Mouse (Mus musculus): ENCODE measurements around the gene Ap1b1. TPM values are rescaled to one million over a fixed set of nuclear protein-coding genes. Genes with fewer than 3 reads are reported as not detected.
A peak's percentile ranks its signal among the peaks of the same experiment; 100 is the strongest.

The Ap1b1 gene
- polyA plus RNA-seq, 1 experiment from 2014 or later: 41.8 TPM

DNA sequence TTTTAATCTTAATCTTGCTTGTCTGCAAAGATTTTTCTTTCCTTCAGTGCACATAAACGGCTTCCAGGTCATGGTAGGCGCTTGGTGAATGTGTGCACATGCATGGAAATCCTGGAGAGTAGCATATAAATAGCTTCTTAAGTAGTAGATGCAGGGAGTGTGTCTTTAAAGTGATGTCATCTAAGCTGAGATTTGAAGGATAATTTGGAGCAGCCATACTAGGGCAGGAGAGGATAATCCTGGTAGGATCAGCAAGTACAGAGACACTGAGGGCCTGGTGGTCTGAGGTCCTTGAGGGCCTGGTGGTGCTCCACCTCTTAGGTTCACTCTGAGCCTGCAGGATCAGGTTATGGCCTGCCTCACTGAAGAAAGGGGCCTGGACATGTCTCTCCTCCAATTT lies 5.8 kb downstream of the Ap1b1 start:
- Histone ChIP-seq H3K36me3 (ENCODE audit: control insufficient read depth, insufficient read depth, low read length) (peaks cover 2% of the 10 kb centered on the region; the same call in 1 of the 2 replicates), H3K9me3 (ENCODE audit: control insufficient read depth, low read length) (no peaks in the 10 kb centered on the region), H3K4me1 (replicated peaks; ENCODE audit: control insufficient read depth, insufficient read depth) (no peaks in the 10 kb centered on the region; the same call in 1 of the 2 replicates), H3K4me3 (ENCODE audit: low read depth, low read length) (no peak overlapping the region), H3K4me2 (replicated peaks; ENCODE audit: low read depth) (no peak overlapping the region), H3K27ac (replicated peaks) (no peak overlapping the region), H3K9ac (ENCODE audit: low read length) (no peak overlapping the region), H3K27me3 (ENCODE audit: control insufficient read depth, insufficient read depth, low read length) (no peaks in the 10 kb centered on the region)
- TF ChIP-seq EP300 (optimal IDR thresholded peaks at IDR 0.05) (no peak), CTCF (IDR thresholded peaks at IDR 0.05; ENCODE audit: low read depth) (no peak)
- ATAC-seq (ENCODE audit: low FRiP score, low TSS enrichment) (no peak), DNase-seq (ENCODE audit: low spot score) (no peak)
- WGBS: 85% methylated on average over 2 of the region's 2 CpGs

DNA sequence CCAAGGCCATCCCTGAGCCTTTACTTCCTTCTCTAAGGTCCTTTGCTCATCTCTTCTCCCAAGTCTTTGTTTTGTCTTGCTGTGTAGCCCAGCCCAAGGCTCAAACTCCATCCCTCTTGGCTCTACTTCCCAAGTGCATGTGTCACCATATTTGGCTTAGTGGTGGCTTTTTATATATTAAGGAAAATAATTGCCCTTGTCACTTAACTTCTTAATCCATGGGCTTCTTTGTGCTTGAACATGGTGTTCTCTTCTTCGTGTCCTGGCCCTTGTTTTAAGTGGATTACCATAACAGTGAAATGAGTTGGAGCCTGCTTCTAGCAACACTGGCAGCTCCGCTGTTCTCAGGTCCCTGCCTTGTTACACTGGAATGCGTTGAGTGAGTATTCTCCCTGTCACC lies 9.1 kb downstream of the Ap1b1 start:
- H3K9ac ChIP-seq (ENCODE audit: low read length): no peak overlapping the region
- H3K4me1 ChIP-seq (replicated peaks; ENCODE audit: control insufficient read depth, insufficient read depth): no peaks in the 10 kb centered on the region; the same call in 1 of the 2 replicates
- no peaks in the 10 kb centered on the region for H3K9me3 ChIP-seq (ENCODE audit: control insufficient read depth, low read length)
- no peak overlapping the region for H3K4me3 ChIP-seq (ENCODE audit: low read depth, low read length)
- no peak overlapping the region for H3K4me2 ChIP-seq (replicated peaks; ENCODE audit: low read depth)
- H3K27ac ChIP-seq (replicated peaks): no peak overlapping the region
- 90% methylated on average over 3 of the region's 3 CpGs for WGBS
- ATAC-seq (ENCODE audit: low FRiP score, low TSS enrichment) (no peak), DNase-seq (ENCODE audit: low spot score) (no peak)
- no peaks in the 10 kb centered on the region for H3K36me3 ChIP-seq (ENCODE audit: control insufficient read depth, insufficient read depth, low read length)
- TF ChIP-seq CTCF (IDR thresholded peaks at IDR 0.05; ENCODE audit: low read depth): no peak
- TF ChIP-seq EP300 (optimal IDR thresholded peaks at IDR 0.05): no peak
- H3K27me3 ChIP-seq (ENCODE audit: control insufficient read depth, insufficient read depth, low read length): no peaks in the 10 kb centered on the region

DNA sequence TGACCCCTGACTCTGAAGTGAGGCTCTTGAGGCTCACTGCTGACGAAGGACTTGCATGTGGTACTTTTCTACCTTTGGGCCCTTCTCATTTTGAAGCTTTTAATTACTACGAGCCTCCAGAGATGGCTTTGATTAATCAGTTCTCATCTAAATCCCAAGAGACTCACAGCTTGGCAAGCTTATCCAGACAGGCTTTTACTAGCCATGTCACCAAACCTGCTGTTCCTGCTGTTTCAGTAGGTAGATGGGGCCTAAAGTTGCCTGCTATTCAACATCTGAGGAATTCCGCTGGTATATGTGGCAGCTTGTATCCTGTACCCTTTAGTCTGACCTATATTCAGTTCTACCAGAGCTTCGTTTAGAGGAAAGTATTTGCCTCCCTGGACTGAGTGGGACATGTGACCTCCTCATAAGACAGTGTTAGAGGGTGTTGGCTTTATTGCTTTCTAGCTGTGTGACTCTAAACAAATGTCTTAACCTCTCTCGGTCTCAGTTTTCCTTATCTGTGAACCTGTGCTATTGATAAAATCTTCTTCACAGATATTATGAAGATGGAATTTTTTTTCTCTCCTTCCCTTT lies 10.1 kb downstream of the Ap1b1 start:
- Histone ChIP-seq H3K4me1 (replicated peaks; ENCODE audit: control insufficient read depth, insufficient read depth) (no peaks in the 10 kb centered on the region; the same call in 1 of the 2 replicates), H3K4me2 (replicated peaks; ENCODE audit: low read depth) (no peak overlapping the region), H3K4me3 (ENCODE audit: low read depth, low read length) (no peak overlapping the region), H3K9ac (ENCODE audit: low read length) (no peak overlapping the region), H3K9me3 (ENCODE audit: control insufficient read depth, low read length) (no peaks in the 10 kb centered on the region), H3K27ac (replicated peaks) (no peak overlapping the region), H3K36me3 (ENCODE audit: control insufficient read depth, insufficient read depth, low read length) (no peaks in the 10 kb centered on the region), H3K27me3 (ENCODE audit: control insufficient read depth, insufficient read depth, low read length) (no peaks in the 10 kb centered on the region)
- WGBS: 69% methylated on average over 5 of the region's 5 CpGs
- DNase-seq (ENCODE audit: low spot score) (no peak), ATAC-seq (ENCODE audit: low FRiP score, low TSS enrichment) (no peak)
- TF ChIP-seq EP300 (optimal IDR thresholded peaks at IDR 0.05) (no peak), CTCF (IDR thresholded peaks at IDR 0.05; ENCODE audit: low read depth) (no peak)

DNA sequence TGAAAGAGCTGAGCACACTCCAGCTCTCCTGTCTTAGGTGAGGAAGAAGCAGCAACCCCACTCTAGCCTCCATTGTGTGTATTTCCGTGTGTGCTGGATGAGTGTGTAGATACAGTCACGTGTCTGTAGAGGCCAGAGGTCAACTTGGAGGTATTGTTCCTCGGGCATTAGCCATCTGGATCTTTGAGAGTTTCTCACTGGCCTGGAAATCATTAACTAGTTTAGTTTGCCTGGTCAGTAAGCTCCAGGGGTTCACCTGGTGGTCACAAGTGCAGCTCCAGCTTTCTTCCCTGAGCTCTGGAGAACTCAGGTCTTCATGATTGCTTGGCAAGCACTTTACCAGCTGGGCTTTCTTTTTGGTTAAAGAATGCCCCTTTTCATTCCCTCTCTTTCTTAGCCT lies 11.7 kb downstream of the Ap1b1 start:
- no peak overlapping the region for H3K4me2 ChIP-seq (replicated peaks; ENCODE audit: low read depth)
- DNase-seq (ENCODE audit: low spot score): peak; percentile 80
- peak overlapping the region; percentile 73 for H3K27ac ChIP-seq (replicated peaks)
- no peaks in the 10 kb centered on the region for H3K27me3 ChIP-seq (ENCODE audit: control insufficient read depth, insufficient read depth, low read length)
- peaks cover 2% of the 10 kb centered on the region; the same call in 1 of the 2 replicates for H3K36me3 ChIP-seq (ENCODE audit: control insufficient read depth, insufficient read depth, low read length)
- H3K9ac ChIP-seq (ENCODE audit: low read length): no peak overlapping the region
- H3K9me3 ChIP-seq (ENCODE audit: control insufficient read depth, low read length): no peaks in the 10 kb centered on the region
- H3K4me1 ChIP-seq (replicated peaks; ENCODE audit: control insufficient read depth, insufficient read depth): no peaks in the 10 kb centered on the region; the same call in 1 of the 2 replicates
- 43% methylated on average over 3 of the region's 3 CpGs for WGBS
- peak; percentile 93 for ATAC-seq (ENCODE audit: low FRiP score, low TSS enrichment)
- no peak for TF ChIP-seq CTCF (IDR thresholded peaks at IDR 0.05; ENCODE audit: low read depth)
- no peak for TF ChIP-seq EP300 (optimal IDR thresholded peaks at IDR 0.05)
- no peak overlapping the region for H3K4me3 ChIP-seq (ENCODE audit: low read depth, low read length)

DNA sequence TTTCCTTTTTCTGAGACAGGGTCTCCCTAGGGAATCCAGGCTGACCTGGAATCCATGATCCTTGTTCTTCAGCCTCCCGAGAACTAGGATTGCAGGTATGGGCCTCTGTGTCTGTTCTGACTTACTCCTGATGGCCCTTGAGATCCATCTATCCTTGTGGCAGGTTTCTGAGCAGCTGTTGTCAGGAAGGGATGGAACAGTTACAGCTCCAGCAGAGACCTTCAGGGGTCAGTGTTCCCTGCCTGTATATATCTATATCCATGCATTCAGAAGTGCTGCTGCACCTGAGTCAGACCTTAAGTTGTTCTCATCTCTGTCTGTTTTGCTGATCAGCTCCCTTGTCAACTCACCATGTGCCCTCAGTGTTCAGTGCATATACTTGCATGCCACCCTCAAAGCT lies 12.1 kb downstream of the Ap1b1 start:
- H3K36me3 ChIP-seq (ENCODE audit: control insufficient read depth, insufficient read depth, low read length): peaks cover 2% of the 10 kb centered on the region; the same call in 1 of the 2 replicates
- TF ChIP-seq CTCF (IDR thresholded peaks at IDR 0.05; ENCODE audit: low read depth) (no peak), EP300 (optimal IDR thresholded peaks at IDR 0.05) (no peak)
- H3K4me3 ChIP-seq (ENCODE audit: low read depth, low read length): no peak overlapping the region
- DNase-seq (ENCODE audit: low spot score): no peak
- no peak overlapping the region for H3K9ac ChIP-seq (ENCODE audit: low read length)
- H3K9me3 ChIP-seq (ENCODE audit: control insufficient read depth, low read length): no peaks in the 10 kb centered on the region
- no peaks in the 10 kb centered on the region; the same call in 1 of the 2 replicates for H3K4me1 ChIP-seq (replicated peaks; ENCODE audit: control insufficient read depth, insufficient read depth)
- peak overlapping the region; percentile 73; the same call in 1 of the 2 replicates for H3K27ac ChIP-seq (replicated peaks)
- H3K4me2 ChIP-seq (replicated peaks; ENCODE audit: low read depth): no peak overlapping the region
- ATAC-seq (ENCODE audit: low FRiP score, low TSS enrichment): no peak
- 74% methylated on average over 1 of the region's 1 CpGs for WGBS
- no peaks in the 10 kb centered on the region for H3K27me3 ChIP-seq (ENCODE audit: control insufficient read depth, insufficient read depth, low read length)

DNA sequence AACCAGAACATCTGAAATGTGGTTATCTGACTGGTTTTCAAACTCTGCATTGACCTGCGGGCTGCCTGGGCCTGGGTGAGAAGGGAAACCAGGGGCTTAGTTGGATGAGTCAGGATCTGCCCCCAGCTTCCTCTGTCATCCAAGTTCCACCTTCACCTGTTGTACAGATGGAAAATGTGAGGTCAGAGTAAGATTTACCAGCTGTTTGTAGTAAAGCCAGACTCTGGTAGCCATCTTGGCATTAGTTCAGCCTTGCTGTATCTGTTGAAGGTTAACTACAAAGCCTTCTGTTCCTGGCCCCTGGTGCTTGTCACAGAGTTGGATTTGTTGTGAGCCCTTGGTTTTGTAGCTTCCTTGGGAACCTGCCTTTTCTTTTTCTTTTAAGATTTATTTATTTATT lies 13.6 kb downstream of the Ap1b1 start:
- Histone ChIP-seq H3K27ac (replicated peaks) (no peak overlapping the region), H3K9me3 (ENCODE audit: control insufficient read depth, low read length) (no peaks in the 10 kb centered on the region), H3K4me1 (replicated peaks; ENCODE audit: control insufficient read depth, insufficient read depth) (no peaks in the 10 kb centered on the region; the same call in 1 of the 2 replicates), H3K4me2 (replicated peaks; ENCODE audit: low read depth) (no peak overlapping the region), H3K4me3 (ENCODE audit: low read depth, low read length) (no peak overlapping the region), H3K9ac (ENCODE audit: low read length) (no peak overlapping the region), H3K36me3 (ENCODE audit: control insufficient read depth, insufficient read depth, low read length) (peaks cover 2% of the 10 kb centered on the region; the same call in 1 of the 2 replicates), H3K27me3 (ENCODE audit: control insufficient read depth, insufficient read depth, low read length) (no peaks in the 10 kb centered on the region)
- no peak for TF ChIP-seq CTCF (IDR thresholded peaks at IDR 0.05; ENCODE audit: low read depth)
- TF ChIP-seq EP300 (optimal IDR thresholded peaks at IDR 0.05): no peak
- 75% methylated on average over 1 of the region's 1 CpGs for WGBS
- no peak for DNase-seq (ENCODE audit: low spot score)
- ATAC-seq (ENCODE audit: low FRiP score, low TSS enrichment): no peak
